Mouse (Mus musculus): Measurements from ENCODE around the gene Btn2a2. TPM values are rescaled to one million over a fixed set of nuclear protein-coding genes. Genes with fewer than 3 reads are reported as not detected.

Btn2a2 gene
- polyA plus RNA-seq, 1 experiment from 2014 or later, result 0.28 TPM

DNA sequence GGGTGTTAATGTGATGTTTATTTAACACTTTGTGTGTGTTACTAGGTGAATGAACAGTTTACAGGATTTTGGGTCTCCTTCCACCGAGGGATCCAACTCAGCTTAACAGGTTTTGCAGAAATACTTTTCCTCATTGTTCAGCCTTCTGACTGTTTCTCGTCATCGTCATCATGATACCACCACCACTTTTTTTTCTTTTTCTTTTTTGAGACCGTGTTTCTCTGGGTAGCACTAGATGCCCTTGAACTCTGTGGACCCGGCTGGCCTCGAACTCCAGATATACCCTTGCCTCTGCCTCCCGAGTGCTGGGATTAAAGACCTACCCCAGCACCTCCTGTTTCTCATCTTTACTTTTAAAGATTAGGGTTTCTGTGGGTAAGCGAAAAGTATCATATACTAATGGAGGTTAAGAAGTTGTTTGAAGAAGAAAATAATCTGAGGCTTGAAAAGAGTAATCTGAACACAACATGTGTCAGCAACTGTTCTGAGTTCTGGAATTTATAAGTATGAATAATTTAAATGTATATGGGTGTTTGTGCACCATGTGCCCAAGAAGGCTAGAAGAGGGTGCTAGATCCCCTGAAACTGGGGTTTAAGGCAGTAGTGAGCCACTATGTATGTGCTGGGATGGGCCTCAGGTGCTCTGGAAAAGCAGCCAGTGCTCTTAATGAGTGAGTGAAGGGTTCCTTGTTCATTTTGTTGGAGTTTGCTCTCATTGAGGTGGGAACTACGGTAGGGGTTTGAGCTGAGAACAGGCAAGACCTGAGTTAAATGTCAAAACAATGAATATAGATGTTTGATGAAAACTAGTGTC lies 43.8 kb upstream of the Btn2a2 start:
- Histone ChIP-seq H3K4me3 (replicated peaks; ENCODE audit: low read length) (peak overlapping the region; percentile 60), H3K4me1 (ENCODE audit: control insufficient read depth, insufficient read depth, low read length) (peaks cover 34% of the 10 kb centered on the region), H3K27me3 (ENCODE audit: control insufficient read depth, insufficient read depth, low read length) (no peaks in the 10 kb centered on the region), H3K36me3 (ENCODE audit: control insufficient read depth, insufficient read depth, low read length) (no peaks in the 10 kb centered on the region), H3K4me2 (ENCODE audit: low read depth, low read length) (peak overlapping the region; percentile 56), H3K27ac (ENCODE audit: low read length) (peak overlapping the region; percentile 98), H3K9me3 (replicated peaks; ENCODE audit: control insufficient read depth, low read length) (no peaks in the 10 kb centered on the region), H3K9ac (ENCODE audit: low read length) (peak overlapping the region; percentile 69)
- WGBS, result 14% methylated on average over 9 of the region's 9 CpGs
- ATAC-seq (ENCODE audit: insufficient read depth, low FRiP score), result no peak

DNA sequence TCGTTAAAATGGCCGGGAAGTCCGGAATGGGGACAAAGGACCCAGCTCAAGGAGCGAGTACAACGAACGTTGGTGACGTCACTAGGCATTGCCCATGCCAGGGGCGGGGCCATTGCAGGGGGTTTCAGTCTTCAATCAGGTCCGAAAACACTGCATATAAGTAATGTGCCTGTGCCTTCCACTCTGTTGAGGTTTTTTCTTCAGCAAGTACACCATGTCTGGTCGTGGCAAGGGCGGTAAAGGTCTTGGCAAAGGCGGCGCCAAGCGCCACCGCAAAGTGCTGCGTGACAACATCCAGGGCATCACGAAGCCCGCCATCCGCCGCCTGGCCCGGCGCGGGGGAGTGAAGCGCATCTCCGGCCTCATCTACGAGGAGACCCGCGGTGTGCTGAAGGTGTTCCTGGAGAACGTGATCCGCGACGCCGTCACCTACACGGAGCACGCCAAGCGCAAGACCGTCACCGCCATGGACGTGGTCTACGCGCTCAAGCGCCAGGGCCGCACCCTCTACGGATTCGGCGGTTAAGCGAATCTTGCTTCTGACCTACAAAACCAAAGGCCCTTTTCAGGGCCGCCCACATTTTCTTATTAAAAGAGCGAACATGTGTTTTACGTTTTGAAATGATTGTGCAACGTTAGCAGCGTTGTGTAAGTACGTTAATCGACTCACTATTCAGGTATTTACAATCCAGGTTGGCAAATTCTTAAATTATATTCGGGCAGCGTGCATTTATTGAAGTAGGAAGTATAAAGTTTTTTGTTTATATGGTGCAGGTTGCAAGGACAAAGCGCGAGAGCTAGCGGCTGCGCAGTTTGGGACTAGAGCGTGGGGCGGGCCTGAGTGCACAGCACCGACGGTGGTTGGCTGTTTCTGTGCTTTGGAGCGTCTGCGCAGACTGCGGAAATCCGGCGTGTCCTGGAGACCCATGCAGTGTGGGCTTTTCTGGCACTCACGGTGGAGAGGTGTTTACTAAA lies 42.5 kb upstream of the Btn2a2 start, which contains the start of gene Hist1h4h:
Hist1h4h (plus strand) TSS at position 150 of the 975 bp plus-strand sequence.
- WGBS, result under 1% methylated on average over 56 of the region's 70 CpGs

DNA sequence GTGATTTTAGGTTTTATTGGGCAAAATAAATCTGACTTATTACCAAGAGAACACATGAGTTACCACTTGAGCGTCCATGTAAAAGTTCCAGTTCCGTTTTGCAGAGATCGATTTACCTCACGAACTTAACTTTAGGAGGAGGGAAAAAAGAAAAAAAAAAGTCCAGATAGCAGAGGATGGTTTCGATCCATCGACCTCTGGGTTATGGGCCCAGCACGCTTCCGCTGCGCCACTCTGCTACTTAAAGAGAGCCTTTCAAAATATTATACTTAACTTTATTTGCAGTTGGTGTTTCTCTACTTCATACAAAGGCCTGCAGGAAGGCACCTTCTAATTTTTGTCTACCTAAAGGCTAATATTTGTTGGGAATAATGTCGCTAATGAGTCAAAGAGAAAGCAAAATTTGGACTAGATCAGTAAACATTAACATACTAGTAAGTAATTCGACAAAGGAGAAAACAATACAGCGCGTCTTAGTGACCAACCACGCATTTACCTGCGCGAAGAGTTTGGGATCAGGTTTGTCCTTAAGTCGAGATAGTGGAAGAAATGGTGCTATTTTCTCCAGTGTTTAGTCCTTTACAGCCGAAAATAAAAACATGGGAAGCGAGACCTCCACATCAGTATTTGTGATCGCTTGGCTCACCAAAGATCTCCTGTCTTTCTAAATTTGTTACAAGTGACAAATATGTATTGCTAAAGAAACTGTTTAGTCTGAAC lies 41.7 kb upstream of the Btn2a2 start:
- Histone ChIP-seq H3K9ac (ENCODE audit: low read length) (peak overlapping the region; percentile 82), H3K36me3 (ENCODE audit: control insufficient read depth, insufficient read depth, low read length) (no peaks in the 10 kb centered on the region), H3K4me3 (replicated peaks; ENCODE audit: low read length) (peak overlapping the region; percentile 60), H3K27me3 (ENCODE audit: control insufficient read depth, insufficient read depth, low read length) (no peaks in the 10 kb centered on the region), H3K9me3 (replicated peaks; ENCODE audit: control insufficient read depth, low read length) (no peaks in the 10 kb centered on the region), H3K27ac (ENCODE audit: low read length) (peak overlapping the region; percentile 98), H3K4me1 (ENCODE audit: control insufficient read depth, insufficient read depth, low read length) (peaks cover 28% of the 10 kb centered on the region), H3K4me2 (ENCODE audit: low read depth, low read length) (peak overlapping the region; percentile 63)
- ATAC-seq (ENCODE audit: insufficient read depth, low FRiP score), result no peak
- under 1% methylated on average over 20 of the region's 20 CpGs for WGBS

More for the DNA sequence above, 42.5 kb upstream of the Btn2a2 start, which contains the start of gene Hist1h4h:
- Histone ChIP-seq H3K4me3 (replicated peaks; ENCODE audit: low read length) (peak within 1 kb of the TSS; percentile 60), H3K27me3 (ENCODE audit: control insufficient read depth, insufficient read depth, low read length) (no peaks in the 10 kb centered on the region), H3K4me2 (ENCODE audit: low read depth, low read length) (peak within 1 kb of the TSS; percentile 63), H3K9ac (ENCODE audit: low read length) (peak within 1 kb of the TSS; percentile 82), H3K27ac (ENCODE audit: low read length) (peak within 1 kb of the TSS; percentile 98), H3K36me3 (ENCODE audit: control insufficient read depth, insufficient read depth, low read length) (no peaks in the 10 kb centered on the region), H3K4me1 (ENCODE audit: control insufficient read depth, insufficient read depth, low read length) (peaks cover 25% of the 10 kb centered on the region), H3K9me3 (replicated peaks; ENCODE audit: control insufficient read depth, low read length) (no peaks in the 10 kb centered on the region)
- peak; percentile 78 for ATAC-seq (ENCODE audit: insufficient read depth, low FRiP score)

DNA sequence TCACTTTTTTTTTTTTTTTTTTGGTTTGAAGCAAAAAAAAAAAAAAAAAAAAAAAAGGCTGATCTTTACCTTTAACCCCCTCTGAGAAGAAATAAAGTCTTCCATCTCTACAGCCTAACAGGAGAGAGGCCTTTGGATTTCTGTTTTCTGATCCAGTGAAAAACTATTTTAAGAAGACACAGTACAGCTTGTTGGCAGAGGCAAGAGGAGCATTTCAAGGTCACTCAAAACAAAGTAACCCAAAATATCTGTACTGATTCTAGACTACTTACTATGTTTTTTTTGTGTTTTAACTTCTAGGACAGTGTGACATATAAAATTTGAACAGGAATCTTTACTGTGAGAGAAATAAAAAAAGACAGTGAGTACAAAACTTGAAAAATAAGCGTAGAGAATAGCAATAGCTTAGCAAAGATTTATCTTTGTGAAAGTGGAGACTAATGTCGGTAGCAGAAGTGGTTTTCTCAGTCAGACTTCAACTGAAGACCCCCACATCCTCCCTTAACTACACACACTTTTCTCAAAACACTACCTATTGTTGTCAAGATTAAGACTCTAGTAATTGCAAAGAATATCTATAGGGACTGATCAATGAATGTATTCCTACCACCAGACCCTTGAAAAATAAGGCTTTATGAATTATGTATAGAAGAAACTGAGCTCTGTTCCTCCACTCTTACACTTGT lies 41.0 kb upstream of the Btn2a2 start:
- Histone ChIP-seq H3K4me3 (replicated peaks; ENCODE audit: low read length) (peak overlapping the region; percentile 60), H3K27ac (ENCODE audit: low read length) (peak overlapping the region; percentile 98; the same call in 1 of the 2 replicates), H3K27me3 (ENCODE audit: control insufficient read depth, insufficient read depth, low read length) (no peaks in the 10 kb centered on the region), H3K4me2 (ENCODE audit: low read depth, low read length) (peak overlapping the region; percentile 63), H3K9me3 (replicated peaks; ENCODE audit: control insufficient read depth, low read length) (no peaks in the 10 kb centered on the region), H3K9ac (ENCODE audit: low read length) (peak overlapping the region; percentile 82), H3K4me1 (ENCODE audit: control insufficient read depth, insufficient read depth, low read length) (peaks cover 25% of the 10 kb centered on the region), H3K36me3 (ENCODE audit: control insufficient read depth, insufficient read depth, low read length) (no peaks in the 10 kb centered on the region)
- WGBS, result 10% methylated on average over 2 of the region's 2 CpGs
- no peak for ATAC-seq (ENCODE audit: insufficient read depth, low FRiP score)

- WGBS, result 78% methylated on average over 5 of the region's 5 CpGs
- Histone ChIP-seq H3K4me1 (ENCODE audit: control insufficient read depth, insufficient read depth, low read length) (peaks cover 22% of the 10 kb centered on the region), H3K27me3 (ENCODE audit: control insufficient read depth, insufficient read depth, low read length) (no peaks in the 10 kb centered on the region), H3K4me2 (ENCODE audit: low read depth, low read length) (no peak overlapping the region), H3K9ac (ENCODE audit: low read length) (no peak overlapping the region), H3K9me3 (replicated peaks; ENCODE audit: control insufficient read depth, low read length) (no peaks in the 10 kb centered on the region), H3K36me3 (ENCODE audit: control insufficient read depth, insufficient read depth, low read length) (no peaks in the 10 kb centered on the region), H3K4me3 (replicated peaks; ENCODE audit: low read length) (no peak overlapping the region), H3K27ac (ENCODE audit: low read length) (peak overlapping the region; percentile 9)
- no peak for ATAC-seq (ENCODE audit: insufficient read depth, low FRiP score)
Observed at GRCm38 (mm10) chr13:23529005-23529404, 40.3 kb upstream of the Btn2a2 start.

GRCm38 (mm10) chr13:23526312-23526711 lies 37.7 kb upstream of the Btn2a2 start:
- no peaks in the 10 kb centered on the region for H3K27me3 ChIP-seq (ENCODE audit: control insufficient read depth, insufficient read depth, low read length)
- H3K27ac ChIP-seq (ENCODE audit: low read length), result peak overlapping the region; percentile 76
- peaks cover 8% of the 10 kb centered on the region for H3K4me1 ChIP-seq (ENCODE audit: control insufficient read depth, insufficient read depth, low read length)
- no peaks in the 10 kb centered on the region for H3K9me3 ChIP-seq (replicated peaks; ENCODE audit: control insufficient read depth, low read length)
- no peaks in the 10 kb centered on the region for H3K36me3 ChIP-seq (ENCODE audit: control insufficient read depth, insufficient read depth, low read length)
- ATAC-seq (ENCODE audit: insufficient read depth, low FRiP score), result no peak; the same call in 1 of the 2 replicates
- peak overlapping the region; percentile 65 for H3K9ac ChIP-seq (ENCODE audit: low read length)
- peak overlapping the region; percentile 63 for H3K4me2 ChIP-seq (ENCODE audit: low read depth, low read length)
- 1% methylated on average over 17 of the region's 17 CpGs for WGBS
- H3K4me3 ChIP-seq (replicated peaks; ENCODE audit: low read length), result peak overlapping the region; percentile 55

- Histone ChIP-seq H3K9me3 (replicated peaks; ENCODE audit: control insufficient read depth, low read length) (no peaks in the 10 kb centered on the region), H3K27ac (ENCODE audit: low read length) (no peak overlapping the region), H3K4me1 (ENCODE audit: control insufficient read depth, insufficient read depth, low read length) (peaks cover 8% of the 10 kb centered on the region), H3K4me3 (replicated peaks; ENCODE audit: low read length) (peak overlapping the region; percentile 55), H3K27me3 (ENCODE audit: control insufficient read depth, insufficient read depth, low read length) (no peaks in the 10 kb centered on the region), H3K9ac (ENCODE audit: low read length) (0 out of 2 replicates have a peak overlapping the region, but pooled peaks have one; percentile 46), H3K36me3 (ENCODE audit: control insufficient read depth, insufficient read depth, low read length) (no peaks in the 10 kb centered on the region), H3K4me2 (ENCODE audit: low read depth, low read length) (peak overlapping the region; percentile 63)
- no peak for ATAC-seq (ENCODE audit: insufficient read depth, low FRiP score)
- WGBS, result 4% methylated on average over 10 of the region's 10 CpGs
Observed at GRCm38 (mm10) chr13:23525901-23526300, 37.2 kb upstream of the Btn2a2 start.

- 11% methylated on average over 5 of the region's 5 CpGs for WGBS
- ATAC-seq (ENCODE audit: insufficient read depth, low FRiP score), result no peak
- Histone ChIP-seq H3K4me3 (replicated peaks; ENCODE audit: low read length) (no peak overlapping the region), H3K4me2 (ENCODE audit: low read depth, low read length) (no peak overlapping the region), H3K9ac (ENCODE audit: low read length) (no peak overlapping the region), H3K27ac (ENCODE audit: low read length) (no peak overlapping the region), H3K9me3 (replicated peaks; ENCODE audit: control insufficient read depth, low read length) (no peaks in the 10 kb centered on the region), H3K4me1 (ENCODE audit: control insufficient read depth, insufficient read depth, low read length) (peaks cover 8% of the 10 kb centered on the region), H3K36me3 (ENCODE audit: control insufficient read depth, insufficient read depth, low read length) (no peaks in the 10 kb centered on the region), H3K27me3 (ENCODE audit: control insufficient read depth, insufficient read depth, low read length) (no peaks in the 10 kb centered on the region)
Observed at GRCm38 (mm10) chr13:23524654-23525053, 36.0 kb upstream of the Btn2a2 start.
